Comparison of ENCODE assay signal across 8 mouse cellular contexts in the genomic region with DNA sequence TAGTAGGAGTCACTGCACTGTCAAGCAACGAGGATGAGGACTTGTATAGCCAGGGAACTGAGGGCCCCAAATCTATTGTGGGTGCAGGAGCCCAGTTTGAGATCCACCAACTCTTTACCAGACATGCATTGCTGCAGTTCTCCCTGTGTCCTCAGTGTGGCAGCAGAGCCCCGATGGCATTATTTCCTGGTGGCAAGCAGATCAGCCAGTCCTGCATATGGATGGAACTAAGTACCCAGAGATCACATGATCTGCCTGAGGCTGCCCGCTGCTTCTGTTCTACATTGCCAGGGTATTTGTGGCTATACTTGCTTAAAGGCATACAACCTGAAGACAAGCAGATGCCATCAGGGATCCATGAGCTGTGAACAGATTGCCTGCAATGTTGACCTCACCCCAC. TPM values are rescaled to one million over a fixed set of nuclear protein-coding genes. Genes with fewer than 3 reads are reported as not detected.
DNase-seq lines count a peak whose midpoint lies in the region; TF ChIP-seq lines count a peak whose summit lies in the region.
"Had no signal": no experiment of that assay in that cellular context is flagged by ENCODE, and none has a peak within 500 bp of the region (broad histone marks: within the 10 kb centered on the region; RNA-seq: fewer than 3 reads in every experiment).

No protein-coding gene starts in this region.

- no peaks in the 10 kb centered on the region for H3K4me1 ChIP-seq in ES-Bruce4 (ENCODE audit: control insufficient read depth, insufficient read depth, low read length)
- H3K4me1 ChIP-seq: limb, embryonic 15.5 days had no signal

- peaks cover 37% of the 10 kb centered on the region for H3K36me3 ChIP-seq in ES-Bruce4 (ENCODE audit: control insufficient read depth, insufficient read depth, low read length, poor library complexity, severe bottlenecking)

- intact Hi-C loops in heart, postnatal 10 days (cut with DNase I) = loop anchor here (10.0 kb wide), 1 partner anchor 275 kb away; a partner anchor contains a TSS

- TF ChIP-seq POLR2A in ES-Bruce4 (IDR thresholded peaks at IDR 0.05; ENCODE audit: insufficient read depth, low read length) = no peak

- 0 out of 2 replicates have a peak, but pooled peaks have one; percentile 20 for TF ChIP-seq EP300 in ES-Bruce4 (IDR thresholded peaks at IDR 0.05; ENCODE audit: insufficient read depth, low read depth, low read length)

- peak; percentile 93 for TF ChIP-seq CTCF in ES-Bruce4 (IDR thresholded peaks at IDR 0.05; ENCODE audit: low read depth, low read length)

- no peak overlapping the region for H3K9ac ChIP-seq in ES-Bruce4 (ENCODE audit: low read depth, poor library complexity, severe bottlenecking)
- H3K9ac ChIP-seq: limb, embryonic 15.5 days had no signal

- no peaks in the 10 kb centered on the region for H3K9me3 ChIP-seq in ES-Bruce4 (replicated peaks; ENCODE audit: control insufficient read depth, insufficient read depth, low read length, poor library complexity, severe bottlenecking)
- H3K9me3 ChIP-seq: limb, embryonic 15.5 days had no signal

- H3K27me3 ChIP-seq in ES-Bruce4 (ENCODE audit: control insufficient read depth, insufficient read depth, low read length, poor library complexity, severe bottlenecking) = no peaks in the 10 kb centered on the region
- H3K27me3 ChIP-seq: limb, embryonic 15.5 days had no signal

- no peak overlapping the region for H3K27ac ChIP-seq in ES-Bruce4 (ENCODE audit: insufficient read depth, low read length)
- H3K27ac ChIP-seq: limb, embryonic 15.5 days had no signal

- peak; percentile 59 for DNase-seq in adrenal gland, adult 2 months
- peak; percentile 24 for DNase-seq in embryo, embryonic 11.5 days (ENCODE audit: low read depth, low spot score)
- peak; percentile 81 for DNase-seq in heart, postnatal 10 days
- peak; percentile 46 to 69 for DNase-seq in layer of hippocampus, adult 8-10 months (ENCODE audit: low spot score in 2 of 2)
- peak; percentile 68 to 77 for DNase-seq in lung, postnatal 4 days
- DNase-seq in skeletal muscle tissue, adult 2 months (ENCODE audit: low read depth, low spot score) = peak; percentile 63

- no peak overlapping the region for H3K4me3 ChIP-seq in ES-Bruce4 (ENCODE audit: low read depth, low read length)
- H3K4me3 ChIP-seq: limb, embryonic 15.5 days had no signal

RNA-seq across cellular contexts. Expression of a gene that starts 23.2 kb away (rescaled TPM):
- polyA plus RNA-seq in ES-Bruce4 (2011; ENCODE audit: insufficient read depth, insufficient read length, low read depth, missing spikeins) = 46.6 and 52.1 TPM in 2 replicates
- total RNA-seq in adrenal gland, adult 2 months (2021) = 10 to 100 TPM; 93.8 to 98.1 TPM
- polyA plus RNA-seq in adrenal gland, adult 2 months (2012; rRNA removed) = 37.9 and 39.3 TPM in 2 replicates
- total RNA-seq in heart, postnatal 10 days (2021) = 10 to 100 TPM; 71.1 to 73.0 TPM
- total RNA-seq in layer of hippocampus, adult 8-10 months (2022) = 10 to 100 TPM; 53.7 to 60.9 (median 57.8) TPM

Comparison
In these comparisons a context has a peak if more than half of its experiments do, and no peak if none do; other contexts are left out.
1. DNase-seq: peak in every context shown above with its lines; median percentile 81 in heart, postnatal 10 days; 72 in lung, postnatal 4 days; 63 in skeletal muscle tissue, adult 2 months; 59 in adrenal gland, adult 2 months; 58 in layer of hippocampus, adult 8-10 months; 24 in embryo, embryonic 11.5 days.